Mouse (Mus musculus): ENCODE measurements around the gene Tbc1d9b.

Gene Tbc1d9b

DNA sequence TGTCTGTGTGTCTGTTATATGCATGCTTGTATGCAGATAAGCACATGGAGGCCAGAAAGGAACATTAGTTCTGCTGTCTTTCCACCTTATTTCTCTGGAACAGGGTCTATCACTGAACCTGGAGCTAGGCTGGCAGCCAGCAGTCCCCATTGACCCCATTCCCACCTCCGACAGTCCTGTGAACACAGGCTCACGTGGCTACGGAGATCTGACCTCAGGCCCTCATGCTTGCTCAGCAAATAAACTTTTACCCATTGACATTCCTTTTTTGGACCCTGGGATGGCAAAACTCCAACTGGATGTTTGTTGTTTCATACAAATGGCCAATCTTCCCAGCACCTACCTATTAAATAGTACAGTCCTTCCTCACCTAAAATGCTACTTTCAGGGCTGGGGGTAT lies 45.2 kb downstream of the Tbc1d9b start:
- DNase-seq (ENCODE audit: low read depth, low spot score) = no peak

DNA sequence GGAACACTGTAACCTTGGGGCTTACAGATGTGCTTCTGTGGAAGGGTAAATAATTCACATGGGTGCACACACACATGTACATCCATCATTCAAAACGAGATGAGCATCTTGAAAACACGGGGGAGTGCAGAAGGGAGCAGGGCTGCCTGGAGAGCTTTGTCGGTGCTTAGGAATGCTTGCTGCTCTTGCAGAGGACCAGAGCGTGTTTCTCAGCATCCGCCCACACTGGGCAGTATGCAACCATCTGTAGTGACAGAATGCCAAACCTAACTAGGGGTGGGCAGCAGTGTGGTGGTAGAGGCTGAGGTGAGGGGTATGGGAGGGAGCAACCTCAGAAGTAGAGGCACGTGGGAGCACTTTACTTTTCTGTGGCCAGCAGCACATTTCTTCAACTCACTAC lies 45.9 kb downstream of the Tbc1d9b start:
- DNase-seq (ENCODE audit: low read depth, low spot score) = no peak

GRCm38 (mm10) chr11:50178532-50179488 lies 47.6 kb downstream of the Tbc1d9b start:
- DNase-seq (ENCODE audit: low read depth, low spot score) = no peak

DNA sequence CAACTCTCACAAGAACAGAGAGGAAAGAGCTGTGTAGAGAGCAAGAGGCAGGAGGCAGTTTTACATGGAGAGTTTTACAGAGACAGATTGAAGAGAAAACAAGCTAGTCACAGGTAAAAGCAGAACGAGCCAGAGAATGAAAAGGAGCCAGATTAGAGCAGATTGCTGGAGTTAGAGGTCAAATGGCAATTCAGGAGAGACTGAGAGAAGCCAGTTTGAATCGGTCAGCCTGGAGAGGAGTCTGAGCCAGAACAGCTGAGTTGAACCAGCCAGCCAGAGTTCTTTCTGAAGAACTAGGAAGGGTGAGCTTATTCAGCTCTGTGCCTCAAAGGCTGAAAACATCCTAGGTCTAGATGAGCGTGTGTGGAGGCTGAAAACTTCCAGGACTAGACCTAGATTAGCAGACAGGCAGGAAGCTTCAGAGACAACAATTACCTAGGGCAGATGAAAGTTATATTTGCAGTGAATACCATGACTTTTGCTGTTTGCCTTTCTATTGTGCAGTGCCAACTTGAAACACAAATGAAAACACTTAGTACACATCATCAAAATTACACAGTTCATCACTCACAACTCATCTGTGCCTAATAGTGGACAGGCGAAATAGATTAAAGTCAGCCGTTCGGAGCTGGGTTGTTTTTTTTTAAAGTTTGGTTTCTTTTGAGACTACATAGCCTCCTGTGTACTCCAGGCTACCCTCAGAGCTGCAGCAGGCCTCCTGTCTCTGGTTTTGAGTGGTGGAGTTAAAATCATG lies 49.5 kb downstream of the Tbc1d9b start:
- no peak for DNase-seq (ENCODE audit: low read depth, low spot score)

DNA sequence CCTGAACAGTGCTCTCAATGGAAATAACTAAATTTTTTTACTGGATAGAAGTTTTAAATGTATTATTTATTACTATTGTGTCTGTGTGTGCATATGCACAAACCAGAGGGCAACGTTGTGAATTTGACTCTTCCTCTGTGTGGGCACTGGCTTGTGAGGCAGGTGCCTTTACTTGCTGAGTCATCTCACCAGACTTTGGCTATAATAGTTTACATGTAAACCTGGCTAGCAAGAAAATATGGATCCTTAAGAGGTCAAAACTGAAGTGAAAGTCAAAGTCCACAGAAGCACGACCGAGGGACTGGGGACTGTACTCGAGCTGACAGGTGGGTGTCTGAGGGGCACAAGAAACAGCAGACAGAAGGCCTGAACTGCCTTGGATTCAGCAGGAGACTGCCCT lies 51.5 kb downstream of the Tbc1d9b start:
- no peak for DNase-seq (ENCODE audit: low read depth, low spot score)

DNA sequence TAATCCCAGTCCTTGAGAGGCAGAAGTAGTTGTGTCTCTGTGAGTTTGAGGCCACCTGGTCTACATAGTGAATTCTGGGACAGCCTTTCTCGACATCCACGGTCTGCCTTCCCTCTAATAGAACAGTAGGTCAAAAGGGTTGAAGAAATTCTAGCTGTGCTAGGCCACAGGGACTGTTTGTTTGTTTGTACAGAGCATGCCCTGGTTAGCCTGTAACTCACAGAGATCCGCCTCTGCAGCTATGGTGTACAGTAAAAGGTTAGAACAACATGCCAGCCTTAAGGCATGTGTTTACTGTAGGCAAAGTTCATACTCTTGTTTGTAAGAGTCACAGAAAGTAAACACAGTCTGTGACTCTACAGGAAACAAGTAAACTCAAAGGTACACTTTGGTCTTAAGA lies 53.6 kb downstream of the Tbc1d9b start:
- DNase-seq (ENCODE audit: low read depth, low spot score) = no peak

DNA sequence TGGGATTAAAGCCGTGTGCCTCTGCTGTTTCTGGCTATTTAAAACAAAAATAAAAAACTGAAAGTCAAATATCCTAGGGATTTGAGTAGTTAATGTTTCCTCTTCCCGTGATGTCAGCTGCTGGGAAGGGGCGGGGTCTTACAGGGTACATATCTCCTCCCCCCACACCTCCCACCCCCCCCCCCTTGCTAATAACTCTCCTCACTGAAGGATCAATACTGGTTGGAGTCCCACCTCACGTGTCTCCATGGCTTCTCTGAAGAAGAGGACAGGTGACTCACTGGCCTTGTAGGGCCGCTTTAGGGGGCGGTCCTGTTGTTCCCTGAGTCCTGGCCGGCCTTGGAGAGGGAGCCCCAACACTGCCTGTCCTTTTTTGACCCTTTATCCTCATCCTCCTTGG lies 57.5 kb downstream of the Tbc1d9b start:
- DNase-seq (ENCODE audit: low read depth, low spot score) = no peak

DNA sequence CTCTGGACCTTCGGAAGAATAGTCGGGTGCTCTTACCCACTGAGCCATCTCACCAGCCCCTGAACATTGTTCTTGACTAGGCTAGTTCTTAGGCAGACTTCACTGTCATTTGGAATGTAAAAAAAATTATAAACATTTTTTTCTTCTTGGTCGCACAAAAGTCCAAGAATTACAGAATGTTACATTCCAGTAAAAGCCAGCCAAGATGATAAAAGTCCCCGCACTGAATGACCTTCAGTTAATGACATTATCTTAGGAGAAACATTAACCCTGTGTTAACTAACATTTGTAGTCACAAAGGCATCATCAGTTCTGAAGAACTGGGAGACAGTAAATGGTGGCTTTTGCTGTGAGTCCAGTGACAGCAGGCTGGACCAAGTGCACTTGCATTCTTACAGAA lies 59.2 kb downstream of the Tbc1d9b start:
- DNase-seq (ENCODE audit: low read depth, low spot score) = no peak

DNA sequence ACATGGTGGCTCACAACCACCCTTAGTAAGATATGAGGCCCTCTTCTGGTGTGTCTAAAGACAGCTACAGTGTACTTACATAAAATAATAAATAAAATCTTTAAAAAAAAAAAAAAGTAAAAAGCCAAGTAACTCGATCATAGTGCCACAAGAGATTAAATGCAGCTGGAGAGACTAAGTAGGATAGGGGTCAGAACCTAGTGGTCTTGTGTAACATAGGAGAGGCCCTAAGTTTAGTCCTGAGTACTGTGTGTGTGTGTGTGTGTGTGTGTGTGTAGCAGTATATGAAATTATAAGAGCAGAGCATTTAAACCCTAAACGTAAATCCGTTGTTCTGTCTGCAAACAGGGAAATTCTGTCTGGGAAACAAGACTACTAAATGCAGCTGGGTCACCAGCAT lies 61.1 kb downstream of the Tbc1d9b start:
- no peak for DNase-seq (ENCODE audit: low read depth, low spot score)

- no peak for DNase-seq (ENCODE audit: low read depth, low spot score)
These were observed 62.9 kb downstream of the Tbc1d9b start for GRCm38 (mm10) chr11:50194070-50194469.

GRCm38 (mm10) chr11:50194793-50195192 lies 63.6 kb downstream of the Tbc1d9b start:
- DNase-seq (ENCODE audit: low read depth, low spot score) = no peak

DNA sequence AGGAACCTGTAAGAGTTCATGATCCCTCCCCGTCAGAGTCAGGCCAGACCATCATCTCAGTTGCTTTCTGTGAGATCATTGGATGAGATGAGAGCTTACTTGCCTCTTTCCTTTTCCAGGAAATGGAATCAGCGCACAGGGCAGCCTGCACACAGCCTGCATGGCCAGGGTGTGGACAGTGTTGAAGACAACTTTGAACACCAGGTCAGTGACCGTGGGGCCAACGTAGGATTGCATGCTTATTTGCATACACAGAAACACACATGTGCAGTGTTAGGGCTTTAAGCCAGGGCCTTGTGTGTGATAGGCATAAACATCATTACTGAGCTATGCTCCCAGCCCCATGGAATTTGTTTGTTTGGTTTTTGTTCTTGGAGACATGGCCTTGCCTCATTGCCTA lies 66.3 kb downstream of the Tbc1d9b start:
- DNase-seq (ENCODE audit: low read depth, low spot score) = no peak

DNA sequence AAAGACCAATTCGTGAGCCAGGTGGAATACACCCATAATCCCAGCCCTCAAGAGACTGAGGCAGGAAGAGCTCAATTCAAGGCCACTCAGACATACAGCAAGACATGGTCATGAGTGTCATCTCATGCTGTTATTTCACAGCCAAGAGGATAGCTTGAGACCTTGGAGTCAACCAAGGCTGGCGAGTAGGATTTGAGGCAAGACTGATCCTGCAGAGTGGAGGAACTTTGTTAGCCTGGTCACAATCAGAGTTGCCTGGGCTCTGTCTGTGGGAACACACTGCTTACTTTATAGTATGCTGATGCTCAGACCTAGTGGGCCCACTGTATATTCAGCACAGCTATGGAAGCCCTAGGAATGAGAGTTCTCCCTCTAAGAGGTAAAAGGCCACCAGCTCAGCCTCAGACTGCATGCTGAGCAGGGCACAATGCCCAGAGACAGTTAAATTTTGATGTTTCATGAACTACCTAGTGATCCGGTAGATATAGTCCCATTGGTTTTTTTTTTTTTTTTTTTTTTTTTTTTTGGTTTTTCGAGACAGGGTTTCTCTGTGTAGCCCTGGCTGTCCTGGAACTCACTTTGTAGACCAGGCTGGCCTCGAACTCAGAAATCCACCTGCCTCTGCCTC lies 67.1 kb downstream of the Tbc1d9b start:
- DNase-seq (ENCODE audit: low read depth, low spot score) = no peak

DNA sequence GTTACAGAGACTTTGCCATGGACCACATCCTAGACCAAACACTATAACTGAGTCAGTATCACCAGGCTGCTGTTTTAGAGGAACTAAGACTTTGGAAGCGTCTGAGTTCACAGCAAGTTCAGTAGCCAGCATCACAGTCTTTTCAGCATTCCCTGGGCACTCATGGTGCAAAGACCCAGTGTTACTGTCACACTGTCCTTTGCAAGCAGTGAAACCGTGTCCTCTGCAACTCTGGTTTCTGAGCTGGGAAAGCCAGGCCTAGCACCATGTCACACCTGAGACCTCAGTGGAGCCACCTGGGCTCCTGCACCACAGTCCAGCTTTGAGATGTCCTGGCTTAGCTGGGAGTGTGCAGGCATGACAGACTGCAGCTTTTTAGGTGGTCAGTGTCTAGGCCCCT lies 67.7 kb downstream of the Tbc1d9b start:
- no peak for DNase-seq (ENCODE audit: low read depth, low spot score)

DNA sequence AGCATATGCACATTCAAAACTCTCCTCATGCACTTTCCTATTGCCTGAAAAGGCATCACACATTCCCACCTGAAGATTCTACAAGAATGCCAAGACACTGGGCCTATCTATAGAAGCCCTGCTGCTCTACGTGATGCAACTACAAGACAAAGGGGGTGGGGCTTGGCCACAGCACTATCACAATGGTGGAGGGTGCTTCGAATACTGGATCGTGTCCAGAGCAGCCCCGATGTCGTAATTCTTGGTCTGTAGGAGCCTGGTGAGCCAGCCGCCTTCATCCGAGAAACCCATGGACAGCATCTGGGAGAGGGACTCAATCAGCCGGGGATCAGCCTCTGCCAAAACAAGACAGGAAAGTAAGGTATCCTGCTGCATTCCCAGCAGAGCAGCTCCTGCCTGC lies 69.4 kb downstream of the Tbc1d9b start:
- no peak for DNase-seq (ENCODE audit: low read depth, low spot score)

- DNase-seq (ENCODE audit: low read depth, low spot score) = no peak
These were observed 70.4 kb downstream of the Tbc1d9b start for GRCm38 (mm10) chr11:50201590-50201989.

DNA sequence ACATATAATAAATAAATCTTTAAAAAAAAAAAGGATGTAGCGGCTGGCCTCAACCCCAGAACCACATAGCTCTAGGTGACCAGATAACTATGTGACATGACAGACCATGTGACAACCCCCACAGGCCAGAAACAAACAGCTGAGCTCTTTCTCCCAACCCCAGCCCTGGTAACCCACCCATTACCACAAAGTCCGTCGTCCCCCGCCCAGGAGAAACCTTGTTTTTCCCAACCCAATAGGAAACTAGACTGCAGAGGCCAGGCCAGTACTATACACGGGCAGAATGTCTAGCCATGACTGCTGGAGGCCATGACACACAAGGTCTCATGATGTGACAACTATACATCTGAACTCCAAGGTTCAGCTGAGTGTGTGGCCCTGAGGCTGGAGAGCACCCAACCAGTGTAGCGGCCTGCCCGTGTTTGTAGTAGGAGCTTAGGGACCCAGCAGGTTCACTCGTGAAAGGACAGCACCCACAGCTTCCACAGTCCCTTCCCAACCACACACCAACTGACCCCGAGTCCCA lies 72.2 kb downstream of the Tbc1d9b start:
- no peak for DNase-seq (ENCODE audit: low read depth, low spot score)

DNA sequence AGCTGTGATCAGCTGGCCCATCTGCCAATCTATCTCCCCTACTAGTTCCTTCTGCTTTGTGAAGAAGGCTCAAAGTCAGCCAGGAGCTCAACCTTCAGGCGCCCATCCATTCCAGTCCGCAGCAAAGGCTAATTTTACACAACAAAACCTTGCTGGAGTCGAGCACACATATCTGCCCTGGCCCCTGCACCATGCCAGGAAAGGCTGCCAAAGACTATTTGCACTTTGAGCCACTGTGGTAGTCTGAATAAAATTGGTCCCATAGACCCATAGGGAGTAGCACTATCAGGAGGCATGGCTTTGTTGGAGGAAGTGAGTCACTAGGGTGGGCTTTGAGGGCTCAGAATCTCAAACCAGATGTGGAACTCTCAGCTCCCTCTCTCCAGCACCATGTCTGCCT lies 74.2 kb downstream of the Tbc1d9b start:
- DNase-seq (ENCODE audit: low read depth, low spot score) = no peak

DNA sequence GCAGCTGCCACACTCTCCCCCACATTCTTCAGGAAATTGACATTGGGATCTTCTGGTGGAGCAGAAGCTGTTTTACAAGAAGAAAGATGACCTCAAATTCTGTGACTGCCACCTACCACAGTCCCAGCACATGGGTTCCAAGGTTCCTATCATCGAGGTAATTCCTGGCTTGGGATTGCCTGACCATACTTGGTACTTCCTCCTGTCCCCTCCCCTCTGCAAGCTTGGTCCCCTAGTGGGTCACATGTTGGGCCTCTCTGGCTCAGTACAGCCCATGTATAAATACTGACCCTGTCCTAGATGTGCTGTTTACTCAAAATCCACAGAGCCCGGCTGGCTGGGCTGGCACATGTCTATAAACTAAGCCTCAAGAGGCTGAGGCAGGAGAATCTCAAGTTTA lies 74.8 kb downstream of the Tbc1d9b start:
- DNase-seq (ENCODE audit: low read depth, low spot score) = no peak

GRCm38 (mm10) chr11:50207344-50207743 lies 76.1 kb downstream of the Tbc1d9b start:
- no peak for DNase-seq (ENCODE audit: low read depth, low spot score)

GRCm38 (mm10) chr11:50208039-50208438 lies 76.8 kb downstream of the Tbc1d9b start:
- DNase-seq (ENCODE audit: low read depth, low spot score) = no peak

DNA sequence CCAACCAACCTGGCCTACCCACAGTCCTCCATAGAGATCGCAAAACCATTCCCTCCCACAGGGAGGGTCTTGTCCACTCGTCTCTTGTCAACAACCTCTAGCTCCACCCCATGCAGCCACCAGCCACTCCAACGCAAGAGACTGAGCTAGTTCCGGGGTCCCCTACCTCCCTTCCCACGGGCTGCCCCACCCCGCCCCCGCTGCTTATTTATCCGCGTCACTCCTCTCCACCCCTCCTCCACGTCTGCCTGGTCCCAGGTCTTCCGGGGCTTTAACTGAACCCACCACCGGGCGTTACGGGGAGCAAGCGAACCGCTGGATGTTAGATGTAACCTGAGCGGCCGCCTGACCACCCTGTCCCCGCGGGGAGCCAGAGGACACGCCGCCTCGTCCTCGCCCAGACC lies 78.9 kb downstream of the Tbc1d9b start:
- peak; percentile 93 for DNase-seq (ENCODE audit: low read depth, low spot score)

Data from R1 (cell line).